Comparison of ENCODE assay signal across 2 mouse cellular contexts in the genomic region with DNA sequence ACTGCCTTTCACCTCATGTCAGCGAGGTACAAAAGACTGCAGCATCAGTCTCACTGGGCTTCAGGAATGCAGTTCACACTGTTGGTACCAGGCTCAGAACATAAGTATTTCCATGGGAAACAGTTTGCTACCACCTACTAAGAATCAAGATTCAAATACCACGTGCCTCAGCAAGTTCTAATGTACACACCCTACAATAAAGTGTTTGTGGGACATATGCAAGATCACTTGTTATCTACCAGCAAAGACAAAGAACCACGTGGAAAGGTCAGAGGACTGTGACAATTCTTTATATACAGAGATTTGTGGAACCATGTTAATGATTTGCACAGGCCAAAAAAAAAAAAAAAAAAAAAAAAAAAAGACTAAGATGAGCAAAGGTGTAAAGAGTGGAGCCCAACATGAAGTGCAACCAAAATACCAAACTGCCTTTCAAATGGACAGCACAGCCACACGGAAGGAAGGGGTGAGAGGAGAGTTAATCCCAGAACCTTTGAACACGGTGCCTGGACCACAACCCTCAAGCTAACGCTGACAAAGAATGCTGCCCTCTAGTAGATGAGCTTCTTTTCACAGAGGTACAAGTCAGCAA.
TF ChIP-seq lines count a peak whose summit lies in the region.

No protein-coding gene starts in this region.

TF ChIP-seq in CH12.LX, 34 proteins besides CTCF, POLR2A, EP300 and RAD21:
- no peak for TF ChIP-seq NELFE (IDR thresholded peaks at IDR 0.05; ENCODE audit: low read depth, low read length)
- TF ChIP-seq ZNF384 (IDR thresholded peaks at IDR 0.05; ENCODE audit: low read depth, low read length) = peak; percentile 40; the same call in 1 of the 2 replicates
- TF ChIP-seq RCOR1 (conservative IDR thresholded peaks at IDR 0.05; ENCODE audit: low read depth, low read length) = no peak

TF ChIP-seq in MEL, 35 proteins besides CTCF, POLR2A, EP300 and RAD21:
- TF ChIP-seq ZNF384 (IDR thresholded peaks at IDR 0.05; ENCODE audit: low read depth, low read length) (peak; percentile 60; the same call in 1 of the 2 replicates), MXI1 (IDR thresholded peaks at IDR 0.05; ENCODE audit: low read depth, low read length) (no peak)
